Mouse (Mus musculus): ENCODE measurements around the gene Rhof.
"Not testable (repeated sequence)": the region's sequence is repeated elsewhere in the genome, so short reads cannot be mapped to it uniquely, and the experiment has no call there.

GRCm38 (mm10) chr5:123061402-123061749 lies 71.1 kb downstream of the Rhof start:
- not testable (repeated sequence) for TF ChIP-seq POLR2A (IDR thresholded peaks at IDR 0.05; ENCODE audit: insufficient read length, low read depth); POLR2AphosphoS2 (IDR thresholded peaks at IDR 0.05; ENCODE audit: insufficient read length, low read depth); USF1 (IDR thresholded peaks at IDR 0.05; ENCODE audit: low read depth); E2F4 (IDR thresholded peaks at IDR 0.05; ENCODE audit: insufficient read depth); TCF3 (IDR thresholded peaks at IDR 0.05; ENCODE audit: insufficient read length, low read depth); CEBPB (IDR thresholded peaks at IDR 0.05; ENCODE audit: insufficient read depth, poor library complexity, severe bottlenecking); REST (IDR thresholded peaks at IDR 0.05; ENCODE audit: insufficient read depth, insufficient read length); MYOG (IDR thresholded peaks at IDR 0.05; ENCODE audit: control insufficient read depth in 1 of 3, insufficient read depth in 1 of 3, insufficient read length in 2 of 3, low read depth in 2 of 3); TCF12 (IDR thresholded peaks at IDR 0.05; ENCODE audit: insufficient read depth, poor library complexity, severe bottlenecking)

Measured in myocyte (in vitro differentiated cells).